Mouse (Mus musculus): ENCODE data around the gene Ascc1. TPM values are rescaled to one million over a fixed set of nuclear protein-coding genes. Genes with fewer than 3 reads are reported as not detected.
A peak's percentile ranks its signal among the peaks of the same experiment; 100 is the strongest.

The Ascc1 gene
- polyA plus RNA-seq, 1 experiment from 2014 or later: 34.7 TPM

DNA sequence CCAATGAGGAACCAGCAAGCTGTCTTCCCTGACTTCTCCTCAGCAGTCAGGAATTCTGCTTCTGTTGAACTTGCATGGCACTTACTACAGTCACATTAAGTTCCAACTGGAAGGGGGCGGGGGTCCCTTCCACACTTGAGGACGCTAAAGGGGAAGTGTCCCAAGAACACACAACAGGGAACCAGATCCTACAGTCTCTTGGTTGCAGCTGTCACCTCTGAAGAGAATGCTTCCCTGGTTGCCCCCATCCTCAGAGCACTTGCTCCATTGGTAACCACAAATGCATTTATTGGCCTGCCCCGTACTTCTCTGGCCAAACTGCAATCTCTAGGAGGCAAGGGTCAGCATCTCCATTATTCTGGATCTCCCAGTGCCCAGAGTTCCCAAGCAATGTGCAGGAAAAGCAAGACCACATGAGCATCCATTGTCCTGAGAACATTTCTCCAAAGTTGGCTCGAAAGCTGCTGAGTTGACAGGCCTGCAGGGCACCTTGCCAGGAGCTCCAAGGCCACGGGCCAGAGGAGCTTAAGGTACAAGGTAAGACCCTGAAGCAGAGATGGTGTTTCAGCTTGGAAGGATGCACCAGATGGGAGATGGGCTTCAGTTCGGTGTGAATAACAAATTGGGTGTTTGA, 35.2 kb upstream of the Ascc1 start:
- Histone ChIP-seq H3K27me3 (ENCODE audit: poor library complexity, severe bottlenecking) (peaks cover 15% of the 10 kb centered on the region; the same call in 1 of the 2 replicates), H3K4me3 (no peak overlapping the region), H3K36me3 (replicated peaks) (no peaks in the 10 kb centered on the region), H3K27ac (no peak overlapping the region), H3K9me3 (no peaks in the 10 kb centered on the region; the same call in 1 of the 2 replicates), H3K4me1 (peaks cover 59% of the 10 kb centered on the region)
- WGBS: 90% methylated on average over 6 of the region's 6 CpGs
- no peak for DNase-seq (ENCODE audit: extremely low spot score, low spot score)

DNA sequence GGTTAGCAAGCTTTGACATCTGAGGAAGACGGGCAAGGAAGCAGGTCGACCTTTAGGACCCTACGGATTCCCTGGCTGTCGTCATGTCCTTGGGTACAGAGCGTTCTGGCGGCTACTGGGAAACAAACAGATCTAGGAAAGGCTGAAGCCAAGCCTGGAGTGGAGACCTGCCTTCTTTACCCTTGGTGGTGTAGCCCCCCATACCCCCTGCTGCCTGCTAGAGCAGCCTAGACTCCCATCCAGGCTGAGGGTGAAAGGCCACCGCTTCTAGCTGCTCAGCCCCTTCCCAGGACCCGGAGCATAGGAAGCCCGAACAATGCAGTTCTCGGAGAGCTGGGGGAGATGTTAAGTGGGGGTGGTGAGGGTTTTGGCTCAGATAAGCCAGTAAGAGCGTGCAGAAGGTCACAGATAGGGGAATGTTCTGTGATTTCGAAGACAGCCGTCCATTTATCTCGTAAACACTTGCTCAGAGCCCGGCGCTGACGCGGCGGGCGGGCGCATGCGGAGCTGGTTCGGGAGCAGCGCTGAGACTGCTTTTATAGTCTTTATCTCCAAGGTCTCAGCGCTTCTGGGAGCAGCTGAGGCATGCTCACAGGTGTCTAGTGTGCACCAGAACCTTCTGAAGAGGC, 32.7 kb upstream of the Ascc1 start:
- peak overlapping the region; percentile 96 for H3K27ac ChIP-seq
- H3K27me3 ChIP-seq (ENCODE audit: poor library complexity, severe bottlenecking): peaks cover 15% of the 10 kb centered on the region; the same call in 1 of the 2 replicates
- H3K4me1 ChIP-seq: peaks cover 62% of the 10 kb centered on the region
- H3K4me3 ChIP-seq: peak overlapping the region; percentile 66
- H3K36me3 ChIP-seq (replicated peaks): no peaks in the 10 kb centered on the region
- under 1% methylated on average over 25 of the region's 25 CpGs for WGBS
- DNase-seq (ENCODE audit: extremely low spot score, low spot score): peak; percentile 69
- no peaks in the 10 kb centered on the region; the same call in 1 of the 2 replicates for H3K9me3 ChIP-seq

DNA sequence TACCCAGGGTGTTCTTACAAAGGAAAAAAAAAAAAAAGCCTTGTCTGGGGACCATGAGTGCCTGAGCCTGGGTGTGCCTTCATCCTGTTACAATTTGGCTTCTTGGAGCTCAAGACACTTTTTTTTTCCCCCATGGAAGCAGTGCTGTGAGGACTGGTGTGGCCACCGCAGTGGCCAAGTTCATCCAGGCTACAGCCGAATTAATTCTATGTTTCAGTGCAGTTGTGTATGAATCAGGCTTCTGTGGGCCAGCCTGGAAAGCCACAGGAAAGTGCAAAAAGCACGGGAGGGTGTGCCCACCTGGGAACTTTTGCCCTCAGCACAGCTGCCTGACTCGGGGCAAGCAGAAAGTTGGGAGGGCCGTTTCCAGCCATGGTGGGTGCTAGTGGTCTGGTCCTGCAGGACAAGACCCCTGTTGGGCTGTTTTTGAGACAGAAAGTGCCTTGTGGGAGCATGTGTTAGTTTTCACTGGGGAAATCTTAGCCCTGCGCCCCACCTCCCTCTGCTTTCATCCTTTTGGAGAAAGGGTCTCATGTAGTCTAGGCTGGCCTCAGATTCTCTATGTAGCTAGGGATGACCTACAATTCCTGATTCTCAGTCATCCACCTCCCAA, 32.0 kb upstream of the Ascc1 start:
- no peak for DNase-seq (ENCODE audit: extremely low spot score, low spot score)
- Histone ChIP-seq H3K4me3 (peak overlapping the region; percentile 66), H3K27me3 (ENCODE audit: poor library complexity, severe bottlenecking) (peaks cover 15% of the 10 kb centered on the region; the same call in 1 of the 2 replicates), H3K9me3 (no peaks in the 10 kb centered on the region; the same call in 1 of the 2 replicates), H3K36me3 (replicated peaks) (no peaks in the 10 kb centered on the region), H3K4me1 (peaks cover 58% of the 10 kb centered on the region), H3K27ac (peak overlapping the region; percentile 96)
- 24% methylated on average over 6 of the region's 6 CpGs for WGBS

DNA sequence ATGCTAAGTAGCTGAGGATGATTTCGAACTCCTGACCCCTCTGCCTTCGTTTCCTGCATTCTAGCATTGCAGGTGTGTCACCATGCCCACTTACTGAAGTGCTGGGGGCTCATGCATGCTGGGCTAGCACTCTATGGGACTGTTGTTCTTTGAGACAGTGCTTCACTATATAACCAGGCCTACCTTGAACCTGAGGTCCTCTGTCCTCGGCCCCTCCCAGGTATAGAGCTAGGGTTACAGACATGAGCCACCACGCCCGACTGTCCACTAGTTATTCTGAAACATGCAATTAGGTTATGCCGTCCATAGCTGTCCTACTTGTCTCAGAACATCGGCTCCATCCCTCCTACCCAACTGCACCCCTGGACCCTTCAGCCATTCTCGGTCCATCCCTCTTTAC, 30.8 kb upstream of the Ascc1 start:
- no peaks in the 10 kb centered on the region for H3K36me3 ChIP-seq (replicated peaks)
- no peak overlapping the region for H3K4me3 ChIP-seq
- WGBS: 88% methylated on average over 8 of the region's 8 CpGs
- H3K27me3 ChIP-seq (ENCODE audit: poor library complexity, severe bottlenecking): peaks cover 15% of the 10 kb centered on the region; the same call in 1 of the 2 replicates
- peaks cover 50% of the 10 kb centered on the region for H3K4me1 ChIP-seq
- DNase-seq (ENCODE audit: extremely low spot score, low spot score): no peak
- no peak overlapping the region for H3K27ac ChIP-seq
- no peaks in the 10 kb centered on the region; the same call in 1 of the 2 replicates for H3K9me3 ChIP-seq

DNA sequence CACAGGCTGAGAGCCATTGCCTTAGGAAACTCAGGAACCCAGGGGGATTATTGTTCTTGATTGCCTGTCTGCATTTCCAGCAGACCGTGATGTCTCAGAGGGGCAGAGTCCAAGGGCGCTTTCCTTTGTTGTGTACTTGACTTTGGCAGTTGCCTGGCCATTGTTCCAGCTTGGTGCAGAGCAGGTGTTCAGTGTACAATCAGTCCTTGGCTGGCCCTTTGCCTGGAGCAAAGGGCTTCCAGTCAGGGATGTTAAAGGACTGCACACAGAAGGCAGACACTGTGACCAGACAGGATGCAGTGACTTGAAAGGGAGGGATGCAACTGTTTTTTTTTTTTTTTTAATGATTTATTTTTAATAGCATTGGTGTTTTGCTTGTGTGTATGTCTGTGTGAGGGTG, 30.1 kb upstream of the Ascc1 start:
- peaks cover 54% of the 10 kb centered on the region for H3K4me1 ChIP-seq
- WGBS: 76% methylated on average over 2 of the region's 2 CpGs
- no peaks in the 10 kb centered on the region for H3K9me3 ChIP-seq
- peaks cover 15% of the 10 kb centered on the region; the same call in 1 of the 2 replicates for H3K27me3 ChIP-seq (ENCODE audit: poor library complexity, severe bottlenecking)
- no peaks in the 10 kb centered on the region for H3K36me3 ChIP-seq (replicated peaks)
- H3K4me3 ChIP-seq: no peak overlapping the region
- no peak overlapping the region for H3K27ac ChIP-seq
- no peak for DNase-seq (ENCODE audit: extremely low spot score, low spot score)

DNA sequence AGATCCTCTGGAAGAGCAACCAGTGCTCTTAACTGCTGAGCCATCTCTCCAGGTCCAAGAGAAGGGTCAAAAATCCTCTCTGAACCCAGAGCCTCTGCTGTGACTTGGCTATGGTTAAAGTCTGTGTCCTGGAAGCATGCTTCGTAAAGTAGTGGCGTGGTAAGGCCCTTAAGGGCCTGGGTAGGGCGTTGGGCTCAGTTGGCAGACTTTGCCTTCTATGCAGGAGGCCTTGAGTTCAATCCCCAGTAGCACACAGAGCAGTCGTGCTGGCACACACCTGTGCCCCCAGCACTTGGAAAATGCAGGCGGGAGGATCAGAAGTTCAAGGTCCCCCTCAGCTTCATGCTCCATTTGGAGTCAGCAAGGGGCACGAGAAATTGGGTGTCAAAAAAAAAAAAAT, 29.6 kb upstream of the Ascc1 start:
- peaks cover 15% of the 10 kb centered on the region; the same call in 1 of the 2 replicates for H3K27me3 ChIP-seq (ENCODE audit: poor library complexity, severe bottlenecking)
- no peaks in the 10 kb centered on the region for H3K36me3 ChIP-seq (replicated peaks)
- no peak overlapping the region; the same call in 1 of the 2 replicates for H3K27ac ChIP-seq
- H3K4me3 ChIP-seq: no peak overlapping the region
- H3K4me1 ChIP-seq: peaks cover 59% of the 10 kb centered on the region
- H3K9me3 ChIP-seq: no peaks in the 10 kb centered on the region
- 87% methylated on average over 6 of the region's 6 CpGs for WGBS
- no peak for DNase-seq (ENCODE audit: extremely low spot score, low spot score)

DNA sequence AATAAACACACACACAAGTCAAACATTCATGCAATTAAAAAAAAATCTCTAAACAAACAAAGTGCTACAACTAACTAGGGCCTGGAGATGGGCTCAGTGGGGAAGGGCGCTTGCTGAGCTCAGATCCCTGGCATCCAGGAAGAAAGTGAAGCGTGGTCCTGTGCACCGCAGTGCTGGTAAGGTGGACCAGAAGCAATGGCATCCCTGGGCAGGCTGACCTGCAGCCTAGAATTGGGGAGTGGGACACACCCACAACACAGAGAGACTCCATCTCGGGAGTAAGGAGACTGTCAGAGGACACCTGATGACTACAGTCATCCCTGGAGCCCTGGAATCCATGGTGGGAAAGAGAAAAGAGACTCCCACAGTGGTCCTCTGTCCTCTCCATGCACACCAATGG, 29.2 kb upstream of the Ascc1 start:
- Histone ChIP-seq H3K36me3 (replicated peaks) (no peaks in the 10 kb centered on the region), H3K4me1 (peaks cover 63% of the 10 kb centered on the region), H3K9me3 (no peaks in the 10 kb centered on the region), H3K4me3 (no peak overlapping the region), H3K27ac (peak overlapping the region; percentile 84), H3K27me3 (ENCODE audit: poor library complexity, severe bottlenecking) (peaks cover 15% of the 10 kb centered on the region; the same call in 1 of the 2 replicates)
- no peak for DNase-seq (ENCODE audit: extremely low spot score, low spot score)
- WGBS: 88% methylated on average over 4 of the region's 4 CpGs

DNA sequence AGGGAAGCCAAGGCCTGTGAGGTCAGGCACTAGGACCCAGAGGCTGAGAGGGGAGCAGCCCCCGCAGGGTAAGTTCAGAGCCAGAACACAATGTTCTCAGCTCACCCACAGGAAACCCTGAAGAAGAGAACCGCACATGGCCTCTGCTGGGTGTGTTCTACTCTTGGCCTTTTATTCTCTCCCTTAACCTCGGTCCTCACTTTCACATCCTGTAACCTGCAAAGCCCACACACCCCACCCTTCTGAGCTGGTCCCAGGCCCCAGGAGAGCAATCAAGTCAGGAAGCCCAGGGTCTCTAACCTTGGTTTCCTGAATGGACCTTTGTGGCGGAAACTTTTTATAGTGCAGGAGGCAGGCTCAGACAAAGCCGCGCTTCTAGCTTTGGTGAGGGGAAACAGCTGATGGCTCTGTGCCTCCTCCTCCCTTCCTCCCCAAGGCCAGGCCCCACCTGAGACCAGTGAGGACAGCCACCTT, 28.4 kb upstream of the Ascc1 start:
- DNase-seq (ENCODE audit: extremely low spot score, low spot score): no peak
- peaks cover 71% of the 10 kb centered on the region for H3K4me1 ChIP-seq
- H3K4me3 ChIP-seq: peak overlapping the region; percentile 16
- H3K27ac ChIP-seq: peak overlapping the region; percentile 84
- H3K27me3 ChIP-seq (ENCODE audit: poor library complexity, severe bottlenecking): peaks cover 15% of the 10 kb centered on the region; the same call in 1 of the 2 replicates
- no peaks in the 10 kb centered on the region for H3K36me3 ChIP-seq (replicated peaks)
- H3K9me3 ChIP-seq: no peaks in the 10 kb centered on the region
- 10% methylated on average over 6 of the region's 6 CpGs for WGBS

DNA sequence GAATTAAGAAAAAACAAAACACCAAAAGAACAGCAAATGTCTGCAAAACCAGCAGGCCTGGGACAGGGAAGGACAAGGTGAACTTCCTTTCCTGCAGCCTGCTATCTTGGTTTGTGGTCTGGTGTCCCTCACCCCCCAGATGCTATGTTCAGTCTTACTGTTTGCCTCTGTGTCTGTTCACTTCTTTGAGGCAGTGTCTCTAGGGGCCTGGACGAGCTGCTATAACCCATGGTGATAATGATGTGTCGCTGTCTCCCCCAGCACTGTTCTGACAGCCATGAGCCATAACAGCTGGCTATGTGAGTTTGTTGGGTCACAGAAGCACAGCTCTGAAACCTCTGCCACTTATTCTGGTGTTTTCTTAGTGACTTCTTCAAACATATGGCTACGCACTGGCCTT, 27.8 kb upstream of the Ascc1 start:
- H3K4me1 ChIP-seq: peaks cover 72% of the 10 kb centered on the region
- no peaks in the 10 kb centered on the region for H3K36me3 ChIP-seq (replicated peaks)
- DNase-seq (ENCODE audit: extremely low spot score, low spot score): no peak
- H3K27ac ChIP-seq: peak overlapping the region; percentile 84
- 84% methylated on average over 3 of the region's 3 CpGs for WGBS
- H3K4me3 ChIP-seq: no peak overlapping the region
- peaks cover 15% of the 10 kb centered on the region; the same call in 1 of the 2 replicates for H3K27me3 ChIP-seq (ENCODE audit: poor library complexity, severe bottlenecking)
- no peaks in the 10 kb centered on the region for H3K9me3 ChIP-seq

DNA sequence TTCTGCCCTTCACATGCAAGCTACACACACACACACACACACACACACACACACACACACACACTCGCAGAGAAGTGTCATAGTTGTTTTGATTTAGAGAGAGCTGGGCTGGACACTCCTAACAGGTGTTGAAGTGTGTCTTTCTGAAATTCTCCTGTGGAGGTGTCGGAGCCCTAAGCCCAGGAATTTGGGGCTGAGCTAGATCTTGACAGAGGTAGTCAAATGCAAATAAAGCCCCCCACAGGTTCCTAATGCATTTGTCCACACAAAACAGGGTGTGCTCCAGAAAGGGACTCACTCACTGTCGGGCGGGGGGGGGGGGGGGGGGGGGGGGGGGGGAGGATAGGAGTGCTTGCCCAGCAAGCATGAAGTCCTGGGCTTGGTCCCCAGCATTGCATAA, 25.5 kb upstream of the Ascc1 start:
- Histone ChIP-seq H3K4me1 (peaks cover 58% of the 10 kb centered on the region), H3K27ac (no peak overlapping the region), H3K36me3 (replicated peaks) (no peaks in the 10 kb centered on the region; the same call in 1 of the 2 replicates), H3K9me3 (no peaks in the 10 kb centered on the region), H3K27me3 (ENCODE audit: poor library complexity, severe bottlenecking) (no peaks in the 10 kb centered on the region), H3K4me3 (no peak overlapping the region)
- WGBS: 75% methylated on average over 2 of the region's 4 CpGs
- no peak for DNase-seq (ENCODE audit: extremely low spot score, low spot score)

DNA sequence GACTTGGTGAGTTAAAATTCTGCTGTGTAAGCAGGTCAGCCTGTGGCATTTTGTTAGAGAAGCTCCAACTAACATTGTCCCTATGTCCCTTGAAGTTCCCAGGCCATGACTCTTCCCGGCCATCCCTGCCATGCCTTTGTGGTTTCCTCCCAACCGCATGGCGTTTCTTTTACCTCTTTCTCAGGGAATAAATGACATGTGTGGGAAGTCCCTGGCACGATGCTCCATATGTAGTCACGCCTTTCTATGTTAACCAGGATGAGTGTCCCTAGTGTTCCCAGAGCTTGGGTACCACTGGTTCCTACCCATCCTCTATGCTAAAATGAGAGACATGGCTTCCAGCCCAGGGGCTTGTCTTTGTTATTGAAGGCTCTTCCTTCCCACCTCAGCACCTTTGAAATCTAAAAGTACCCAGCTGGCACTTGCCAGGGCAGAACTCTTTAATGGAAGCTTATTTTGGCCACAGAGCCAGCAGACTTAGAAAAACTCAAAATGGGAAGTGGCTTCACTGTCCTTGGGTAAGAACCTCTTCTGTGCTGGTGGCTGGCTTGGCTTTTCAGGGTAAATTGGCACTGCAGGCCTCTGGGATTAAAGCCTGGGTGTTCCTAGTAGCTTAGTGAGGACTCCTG, 24.8 kb upstream of the Ascc1 start:
- Histone ChIP-seq H3K27ac (peak overlapping the region; percentile 72; the same call in 1 of the 2 replicates), H3K4me1 (peaks cover 52% of the 10 kb centered on the region), H3K9me3 (no peaks in the 10 kb centered on the region), H3K4me3 (no peak overlapping the region), H3K36me3 (replicated peaks) (no peaks in the 10 kb centered on the region; the same call in 1 of the 2 replicates), H3K27me3 (ENCODE audit: poor library complexity, severe bottlenecking) (no peaks in the 10 kb centered on the region)
- no peak for DNase-seq (ENCODE audit: extremely low spot score, low spot score)
- 90% methylated on average over 5 of the region's 5 CpGs for WGBS

DNA sequence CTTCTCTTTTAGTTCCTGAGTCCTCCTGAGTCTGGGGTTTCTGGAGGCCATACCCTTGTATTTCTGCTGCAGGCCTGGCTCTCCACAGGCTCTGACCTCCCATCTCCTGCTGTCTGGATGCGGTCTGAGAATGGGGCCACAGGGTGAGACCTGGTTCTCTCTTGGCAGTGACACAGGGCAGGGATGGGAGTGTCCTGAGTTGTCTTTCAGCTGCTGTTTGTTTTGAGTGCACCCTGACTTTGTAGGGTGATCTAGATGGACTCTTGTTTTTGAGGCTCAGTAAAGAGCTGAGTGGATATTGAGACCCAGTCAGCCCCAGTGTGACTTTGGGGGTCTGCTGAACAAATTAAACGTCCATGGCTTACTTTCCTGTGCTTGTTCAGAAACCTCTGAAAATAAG, 24.2 kb upstream of the Ascc1 start:
- H3K4me1 ChIP-seq: peaks cover 47% of the 10 kb centered on the region
- 74% methylated on average over 2 of the region's 2 CpGs for WGBS
- no peak overlapping the region for H3K4me3 ChIP-seq
- no peaks in the 10 kb centered on the region for H3K27me3 ChIP-seq (ENCODE audit: poor library complexity, severe bottlenecking)
- H3K9me3 ChIP-seq: no peaks in the 10 kb centered on the region
- no peaks in the 10 kb centered on the region; the same call in 1 of the 2 replicates for H3K36me3 ChIP-seq (replicated peaks)
- DNase-seq (ENCODE audit: extremely low spot score, low spot score): no peak
- peak overlapping the region; percentile 72 for H3K27ac ChIP-seq
